Comparison of ENCODE assay signal across 9 mouse cellular contexts in the genomic region with DNA sequence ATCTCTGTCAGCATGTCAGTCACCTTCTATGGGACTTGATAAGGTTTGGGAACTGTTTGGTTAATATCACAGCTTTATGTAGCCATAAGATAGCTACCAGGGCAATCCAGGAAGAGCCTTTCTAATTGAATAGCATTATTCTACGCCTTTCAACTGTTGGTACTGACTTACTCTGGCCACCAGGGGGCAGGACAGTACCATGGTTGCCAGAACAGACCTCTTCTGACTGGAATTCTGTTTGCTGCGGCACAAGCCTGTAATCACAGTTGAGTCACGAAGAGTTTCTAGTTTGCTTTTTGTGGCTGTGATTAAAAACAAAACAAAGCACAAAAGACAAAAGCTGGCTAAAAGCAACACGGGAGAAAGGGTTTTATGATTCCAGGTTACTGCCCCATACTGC. TPM values are rescaled to one million over a fixed set of nuclear protein-coding genes. Genes with fewer than 3 reads are reported as not detected.
A peak's percentile ranks its signal among the peaks of the same experiment; 100 is the strongest.
DNase-seq lines count a peak whose midpoint lies in the region; ATAC-seq and TF ChIP-seq lines count a peak whose summit lies in the region.
"Had no signal": no experiment of that assay in that cellular context is flagged by ENCODE, and none has a peak within 500 bp of the region (broad histone marks: within the 10 kb centered on the region; RNA-seq: fewer than 3 reads in every experiment).

No protein-coding gene starts in this region.

- no peak overlapping the region for H3K9ac ChIP-seq in embryonic facial prominence, embryonic 14.5 days (ENCODE audit: low read depth, low read length)
- H3K9ac ChIP-seq in heart, postnatal 0 days (replicated peaks; ENCODE audit: low read depth, low read length) = no peak overlapping the region
- no peak overlapping the region for H3K9ac ChIP-seq in liver, embryonic 13.5 days
- H3K9ac ChIP-seq in neural tube, embryonic 11.5 days (ENCODE audit: low read length) = no peak overlapping the region

- no peaks in the 10 kb centered on the region for H3K27me3 ChIP-seq in embryonic facial prominence, embryonic 14.5 days (replicated peaks; ENCODE audit: control insufficient read depth, insufficient read depth, low read length)
- no peaks in the 10 kb centered on the region for H3K27me3 ChIP-seq in heart, postnatal 0 days (ENCODE audit: control insufficient read depth, insufficient read depth, low read length)
- H3K27me3 ChIP-seq in liver, embryonic 13.5 days = peaks cover 3% of the 10 kb centered on the region
- no peaks in the 10 kb centered on the region for H3K27me3 ChIP-seq in neural tube, embryonic 11.5 days (ENCODE audit: control insufficient read depth, insufficient read depth, low read length)

- ATAC-seq in CD4-positive, CD25-positive, alpha-beta regulatory T cell, adult 4 months = peak; percentile 89
- ATAC-seq in embryonic facial prominence, embryonic 14.5 days (ENCODE audit: low read depth) = peak; percentile 79; the same call in 1 of the 2 replicates
- peak; percentile 75; the same call in 1 of the 2 replicates for ATAC-seq in heart, postnatal 0 days (ENCODE audit: insufficient read depth, low read depth)
- ATAC-seq in liver, embryonic 13.5 days (ENCODE audit: low read depth) = peak; percentile 55; the same call in 1 of the 2 replicates
- ATAC-seq in neural tube, embryonic 11.5 days (ENCODE audit: insufficient read depth, low FRiP score, low TSS enrichment) = no peak

- no peaks in the 10 kb centered on the region for H3K9me3 ChIP-seq in embryonic facial prominence, embryonic 14.5 days (ENCODE audit: control insufficient read depth, low read length)
- H3K9me3 ChIP-seq in heart, postnatal 0 days (replicated peaks; ENCODE audit: control insufficient read depth, low read length) = no peaks in the 10 kb centered on the region
- no peaks in the 10 kb centered on the region for H3K9me3 ChIP-seq in liver, embryonic 13.5 days (replicated peaks)
- H3K9me3 ChIP-seq in neural tube, embryonic 11.5 days (ENCODE audit: control insufficient read depth, low read length) = no peaks in the 10 kb centered on the region

- TF ChIP-seq CTCF in heart, postnatal 0 days (IDR thresholded peaks at IDR 0.05; ENCODE audit: low read depth) = peak; percentile 92

- 8% methylated on average over 4 of the region's 4 CpGs for WGBS in embryonic facial prominence, embryonic 14.5 days
- WGBS in heart, postnatal 0 days = 4% methylated on average over 4 of the region's 4 CpGs
- WGBS in liver, embryonic 13.5 days (ENCODE audit: insufficient replicate concordance) = 10% methylated on average over 4 of the region's 4 CpGs
- WGBS in neural tube, embryonic 11.5 days = 10% methylated on average over 4 of the region's 4 CpGs

- H3K4me3 ChIP-seq in embryonic facial prominence, embryonic 14.5 days (ENCODE audit: low read depth, low read length) = no peak overlapping the region
- no peak overlapping the region for H3K4me3 ChIP-seq in heart, postnatal 0 days (ENCODE audit: low read depth, low read length)
- H3K4me3 ChIP-seq in liver, embryonic 13.5 days (replicated peaks) = no peak overlapping the region
- no peak overlapping the region for H3K4me3 ChIP-seq in neural tube, embryonic 11.5 days (ENCODE audit: low read depth, low read length)

- no peaks in the 10 kb centered on the region for H3K4me1 ChIP-seq in embryonic facial prominence, embryonic 14.5 days (ENCODE audit: control insufficient read depth, insufficient read depth, low read length)
- H3K4me1 ChIP-seq in heart, postnatal 0 days (ENCODE audit: control insufficient read depth, insufficient read depth) = no peaks in the 10 kb centered on the region
- H3K4me1 ChIP-seq in liver, embryonic 13.5 days (replicated peaks) = no peaks in the 10 kb centered on the region
- no peaks in the 10 kb centered on the region for H3K4me1 ChIP-seq in neural tube, embryonic 11.5 days (ENCODE audit: control insufficient read depth, insufficient read depth, low read length)

- H3K36me3 ChIP-seq in embryonic facial prominence, embryonic 14.5 days (ENCODE audit: control insufficient read depth, insufficient read depth, low read length) = no peaks in the 10 kb centered on the region
- H3K36me3 ChIP-seq in heart, postnatal 0 days (replicated peaks; ENCODE audit: control insufficient read depth, insufficient read depth, low read length) = no peaks in the 10 kb centered on the region
- H3K36me3 ChIP-seq in liver, embryonic 13.5 days = no peaks in the 10 kb centered on the region
- H3K36me3 ChIP-seq in neural tube, embryonic 11.5 days (ENCODE audit: control insufficient read depth, insufficient read depth, low read length) = no peaks in the 10 kb centered on the region

- DNase-seq in adrenal gland, postnatal 25 days = peak; percentile 83
- peak; percentile 86 for DNase-seq in embryonic facial prominence, embryonic 14.5 days (ENCODE audit: low spot score)
- DNase-seq in heart, postnatal 0 days (ENCODE audit: low spot score) = peak; percentile 84
- peak; percentile 76 to 81 for DNase-seq in kidney, postnatal 25 days
- DNase-seq in liver, embryonic 13.5 days = peak; percentile 57
- DNase-seq in neural tube, embryonic 11.5 days (ENCODE audit: low spot score) = peak; percentile 78
- DNase-seq in telencephalon, adult 2 months (ENCODE audit: low read depth, low spot score) = peak; percentile 50

- no peak overlapping the region for H3K4me2 ChIP-seq in embryonic facial prominence, embryonic 14.5 days (ENCODE audit: low read depth, low read length)
- no peak overlapping the region for H3K4me2 ChIP-seq in heart, postnatal 0 days (ENCODE audit: low read depth, low read length)
- H3K4me2 ChIP-seq in liver, embryonic 13.5 days = no peak overlapping the region
- H3K4me2 ChIP-seq in neural tube, embryonic 11.5 days (ENCODE audit: low read depth) = no peak overlapping the region

- H3K27ac ChIP-seq in embryonic facial prominence, embryonic 14.5 days (replicated peaks; ENCODE audit: low read depth, low read length) = no peak overlapping the region
- H3K27ac ChIP-seq in heart, postnatal 0 days (ENCODE audit: low read depth) = no peak overlapping the region
- no peak overlapping the region for H3K27ac ChIP-seq in liver, embryonic 13.5 days
- H3K27ac ChIP-seq in neural tube, embryonic 11.5 days (ENCODE audit: low read depth, low read length) = no peak overlapping the region

- no peak for TF ChIP-seq EP300 in heart, postnatal 0 days (IDR thresholded peaks at IDR 0.05; ENCODE audit: low read depth)

RNA-seq across cellular contexts. Expression of gene Mobp, which starts 8.9 kb away (rescaled TPM):
- under 1 TPM in 1 of 2 experiments, not detected in 1; 0.12 TPM for polyA plus RNA-seq in CD4-positive, CD25-positive, alpha-beta regulatory T cell, adult 4 months (2017; shearing (Covaris generic))
- total RNA-seq in adrenal gland, postnatal 25 days (2021) = 0.27 TPM in 1 of 2 replicates, not detected in the other
- polyA plus RNA-seq in embryonic facial prominence, embryonic 14.5 days (2014; fragmentation: Nextera tagmentation; extraction: Ambion mirVana) = 0.08 TPM in 1 of 2 replicates, not detected in the other
- not detected in 2 replicates for total RNA-seq in heart, postnatal 0 days (2014; rRNA removed; ENCODE audit: low replicate concordance)
- polyA plus RNA-seq in heart, postnatal 0 days (2015; fragmentation: Nextera tagmentation; extraction: Ambion mirVana) = 0.04 and 0.07 TPM in 2 replicates
- not detected in 2 replicates for polyA plus RNA-seq in liver, embryonic 13.5 days (2015; fragmentation: Nextera tagmentation; extraction: Ambion mirVana)
- not detected in 2 replicates for polyA plus RNA-seq in neural tube, embryonic 11.5 days (2014; fragmentation: Nextera tagmentation; extraction: Ambion mirVana)
- total RNA-seq: gastrocnemius, adult 8-10 months had no signal

RNA-seq across cellular contexts. Expression of gene Rpsa, which starts 13.2 kb away (rescaled TPM):
- 1,000 to 10,000 TPM; 3,019 to 3,169 TPM for polyA plus RNA-seq in CD4-positive, CD25-positive, alpha-beta regulatory T cell, adult 4 months (2017; shearing (Covaris generic))
- 585 and 720 TPM in 2 replicates for total RNA-seq in adrenal gland, postnatal 25 days (2021)
- 1,998 and 2,049 TPM in 2 replicates for polyA plus RNA-seq in embryonic facial prominence, embryonic 14.5 days (2014; fragmentation: Nextera tagmentation; extraction: Ambion mirVana)
- 1,454 and 1,728 TPM in 2 replicates for total RNA-seq in heart, postnatal 0 days (2014; rRNA removed; ENCODE audit: low replicate concordance)
- 572 and 602 TPM in 2 replicates for polyA plus RNA-seq in heart, postnatal 0 days (2015; fragmentation: Nextera tagmentation; extraction: Ambion mirVana)
- 1,061 and 1,158 TPM in 2 replicates for polyA plus RNA-seq in liver, embryonic 13.5 days (2015; fragmentation: Nextera tagmentation; extraction: Ambion mirVana)
- 1,461 and 1,514 TPM in 2 replicates for polyA plus RNA-seq in neural tube, embryonic 11.5 days (2014; fragmentation: Nextera tagmentation; extraction: Ambion mirVana)

RNA-seq across cellular contexts. Expression of gene Slc25a38, which starts 30.5 kb away (rescaled TPM):
- 10 to 100 TPM; 21.0 to 24.3 TPM for polyA plus RNA-seq in CD4-positive, CD25-positive, alpha-beta regulatory T cell, adult 4 months (2017; shearing (Covaris generic))
- 28.7 and 37.0 TPM in 2 replicates for total RNA-seq in adrenal gland, postnatal 25 days (2021)
- polyA plus RNA-seq in embryonic facial prominence, embryonic 14.5 days (2014; fragmentation: Nextera tagmentation; extraction: Ambion mirVana) = 23.6 and 23.8 TPM in 2 replicates
- 16.8 and 24.5 TPM in 2 replicates for total RNA-seq in heart, postnatal 0 days (2014; rRNA removed; ENCODE audit: low replicate concordance)
- polyA plus RNA-seq in heart, postnatal 0 days (2015; fragmentation: Nextera tagmentation; extraction: Ambion mirVana) = 11.3 and 13.4 TPM in 2 replicates
- polyA plus RNA-seq in liver, embryonic 13.5 days (2015; fragmentation: Nextera tagmentation; extraction: Ambion mirVana) = 137 and 138 TPM in 2 replicates
- 35.5 and 35.8 TPM in 2 replicates for polyA plus RNA-seq in neural tube, embryonic 11.5 days (2014; fragmentation: Nextera tagmentation; extraction: Ambion mirVana)

RNA-seq across cellular contexts. Expression of gene Ccr8, which starts 48.7 kb away (rescaled TPM):
- 100 to 1,000 TPM in 1 of 2 experiments, 10 to 100 TPM in 1; 71.1 to 116 TPM for polyA plus RNA-seq in CD4-positive, CD25-positive, alpha-beta regulatory T cell, adult 4 months (2017; shearing (Covaris generic))
- not detected in 2 replicates for total RNA-seq in adrenal gland, postnatal 25 days (2021)
- polyA plus RNA-seq in embryonic facial prominence, embryonic 14.5 days (2014; fragmentation: Nextera tagmentation; extraction: Ambion mirVana) = 1.3 and 2.3 TPM in 2 replicates
- not detected in 2 replicates for total RNA-seq in heart, postnatal 0 days (2014; rRNA removed; ENCODE audit: low replicate concordance)
- polyA plus RNA-seq in heart, postnatal 0 days (2015; fragmentation: Nextera tagmentation; extraction: Ambion mirVana) = not detected in 2 replicates
- polyA plus RNA-seq in liver, embryonic 13.5 days (2015; fragmentation: Nextera tagmentation; extraction: Ambion mirVana) = 0.13 TPM in 1 of 2 replicates, not detected in the other
- not detected in 2 replicates for polyA plus RNA-seq in neural tube, embryonic 11.5 days (2014; fragmentation: Nextera tagmentation; extraction: Ambion mirVana)
- total RNA-seq: gastrocnemius, adult 8-10 months had no signal
